Mouse (Mus musculus) right cerebral cortex, adult 2 months (tissue): Measurements from ENCODE around the gene Rarb.
A peak's percentile ranks its signal among the peaks of the same experiment; 100 is the strongest.

ENCODE experiments used
- DNase-seq, 2 experiments: peaks; one replicate each; pipeline ENCODE4 v3.0.0; 2021 to 2022; ENCODE audit warnings: low spot score in 2 of 2

Gene Rarb

DNA sequence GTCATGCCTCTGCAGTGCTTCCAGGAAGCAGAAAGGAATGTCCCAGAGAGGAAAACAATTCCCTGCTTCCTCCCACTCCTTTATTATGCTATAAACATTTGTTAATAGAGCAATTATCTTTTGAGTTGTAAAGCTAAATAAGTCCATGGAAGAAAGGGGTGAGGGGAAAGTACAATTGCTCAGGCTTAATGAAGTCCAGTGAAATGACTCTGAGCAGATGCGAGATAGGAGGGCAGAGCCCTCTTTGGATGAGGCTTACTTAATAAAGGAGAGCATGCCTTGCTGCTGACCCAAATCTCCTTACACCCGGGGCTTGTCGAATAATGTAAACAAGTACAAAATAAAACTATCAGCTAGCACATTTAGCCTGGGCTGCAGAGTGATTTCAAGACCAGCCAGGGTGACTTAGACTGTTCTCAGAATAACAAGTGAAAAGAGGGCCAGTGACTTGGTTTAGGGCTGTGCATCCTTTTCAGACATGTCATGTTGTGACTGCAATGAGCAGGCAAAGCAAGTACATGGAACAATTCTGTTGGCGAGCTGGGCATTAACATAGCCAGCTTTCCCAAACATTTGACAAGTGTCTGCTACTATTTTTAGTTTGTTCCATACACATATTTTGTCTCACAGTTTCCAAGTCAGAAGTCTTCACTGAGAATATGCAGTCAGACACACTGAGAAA, 83.5 kb downstream of the Rarb start:
- no peak for DNase-seq

DNA sequence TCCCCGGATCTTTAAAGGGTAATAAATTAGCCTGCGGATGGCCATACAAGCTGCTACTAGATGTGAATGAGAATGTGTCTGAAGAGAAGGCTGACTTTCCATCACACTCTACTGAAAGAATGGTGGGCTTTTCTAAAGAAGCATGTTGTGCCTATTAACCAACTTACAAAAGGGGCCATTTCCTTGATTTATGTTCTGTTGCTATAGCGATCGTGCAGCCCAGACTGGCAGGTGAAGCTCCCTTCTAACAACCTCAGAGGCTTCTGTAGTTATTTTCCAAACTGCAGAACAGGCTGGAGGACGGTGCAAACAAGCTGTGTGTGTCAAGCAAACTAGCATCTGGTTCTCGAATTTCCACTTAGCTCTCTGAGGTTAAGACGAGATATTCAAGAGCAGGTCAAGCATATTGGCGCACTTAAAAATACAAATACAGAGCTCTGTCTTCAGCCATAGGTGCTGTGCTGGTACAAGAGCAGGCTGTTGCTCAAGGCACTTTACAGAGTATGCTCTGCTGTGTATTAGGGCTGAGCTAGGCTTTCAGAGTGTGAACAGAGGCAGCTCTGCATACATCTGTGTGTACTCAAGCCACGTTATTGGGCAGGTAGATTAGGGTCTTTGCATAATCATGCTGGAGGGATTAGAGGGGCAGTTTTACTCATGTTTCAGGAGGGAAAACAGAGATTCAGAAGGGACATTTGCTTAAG, 85.2 kb downstream of the Rarb start:
- no peak for DNase-seq

DNA sequence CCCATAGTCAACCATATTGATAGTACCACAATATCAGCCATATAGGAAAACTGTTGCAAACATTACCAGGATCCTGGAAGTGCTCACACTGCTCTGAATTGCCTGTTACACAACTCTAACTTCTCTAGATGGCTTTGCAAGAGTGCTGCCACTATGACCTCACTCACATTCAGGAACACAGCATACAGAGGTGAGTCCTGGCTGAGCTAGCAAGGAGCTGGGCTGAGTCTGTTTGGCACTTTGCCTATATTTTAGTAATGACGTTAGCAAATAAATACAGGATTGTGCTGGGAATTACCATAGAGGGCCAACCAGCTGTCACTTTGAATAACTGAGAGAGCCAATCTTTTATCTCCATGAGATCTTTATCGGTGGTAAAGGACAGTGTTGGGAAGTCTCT, 86.9 kb downstream of the Rarb start:
- no peak for DNase-seq

DNA sequence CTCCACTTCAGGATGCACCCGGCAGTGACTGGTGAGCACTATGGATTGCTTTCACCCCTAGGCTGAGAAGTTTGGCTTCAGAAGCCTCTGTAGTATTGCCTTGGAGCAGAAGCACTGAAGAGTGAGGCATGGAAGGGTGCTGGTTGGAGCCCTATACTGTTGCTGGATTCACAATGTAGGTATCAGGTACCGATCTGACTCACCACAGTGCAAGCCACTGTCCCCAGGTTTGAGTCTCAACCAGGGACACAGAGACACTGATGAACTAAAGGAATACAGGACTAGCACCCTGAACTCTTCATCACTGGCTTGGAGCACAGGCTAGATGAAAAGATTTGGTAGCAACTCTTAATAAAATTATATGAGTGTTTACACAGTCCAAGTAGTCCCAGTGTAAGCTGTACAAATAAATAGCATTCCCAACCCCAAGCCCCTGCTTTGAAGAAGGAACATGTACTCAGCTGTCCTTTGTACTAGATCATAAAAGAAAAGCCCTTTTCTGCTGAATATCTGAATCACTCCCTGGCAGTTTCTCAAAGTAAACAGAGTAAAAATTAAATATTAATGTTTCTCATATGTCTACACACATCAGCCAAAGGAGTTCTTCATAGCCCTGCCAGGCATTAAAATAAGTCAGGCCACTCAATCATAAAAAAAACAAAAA, 90.6 kb downstream of the Rarb start:
- no peak for DNase-seq

GRCm38 (mm10) chr14:16723991-16724390, 95.0 kb downstream of the Rarb start:
- DNase-seq: no peak

DNA sequence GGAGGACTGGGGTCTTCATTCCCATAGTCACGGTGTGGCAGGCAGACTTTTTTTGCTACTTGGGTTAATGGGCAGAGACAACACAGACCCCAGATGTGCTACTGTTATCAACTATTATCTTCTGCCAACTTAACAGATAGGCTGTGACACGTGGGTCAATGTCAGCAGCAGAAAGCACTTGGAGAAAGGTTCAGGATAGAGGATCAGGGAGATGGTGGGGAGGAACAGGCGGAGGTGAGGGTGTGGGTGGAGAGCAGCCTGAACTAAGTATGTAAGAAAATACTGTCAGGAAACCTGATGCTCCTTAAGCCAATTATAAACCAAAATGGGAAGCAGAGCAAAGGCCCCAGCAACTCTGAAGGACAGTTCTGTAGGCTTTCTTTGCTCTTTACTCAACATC, 101.1 kb downstream of the Rarb start:
- no peak for DNase-seq

DNA sequence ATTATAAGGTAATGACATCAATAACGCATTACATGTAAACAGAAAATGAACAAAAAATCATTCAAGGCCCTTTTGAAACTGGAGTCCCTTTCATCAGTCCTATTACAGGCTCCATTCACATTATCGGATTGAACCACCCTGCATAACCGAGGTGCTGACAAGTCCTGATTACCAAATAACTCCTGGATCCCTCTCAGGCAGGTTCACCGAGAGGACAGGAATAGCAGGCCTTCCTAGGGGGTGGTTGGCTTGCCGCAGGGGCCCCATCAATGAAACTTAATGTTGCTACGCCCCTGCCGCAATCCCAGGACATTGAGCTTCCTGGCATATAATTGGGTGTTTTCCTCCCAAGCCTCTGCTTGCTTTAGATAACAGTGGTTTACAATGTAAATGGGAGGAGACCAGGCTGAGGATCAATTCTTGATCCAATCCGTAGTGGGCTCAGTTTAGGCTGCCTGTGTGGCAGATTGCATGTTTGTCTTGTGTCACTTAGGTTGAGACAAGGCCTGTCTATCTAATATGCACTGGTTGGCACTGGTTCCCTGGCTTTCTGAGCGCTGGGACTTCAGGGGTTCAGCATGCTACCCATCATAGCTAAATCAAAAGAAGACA, 104.5 kb downstream of the Rarb start:
- DNase-seq: no peak

GRCm38 (mm10) chr14:16713773-16714172, 105.2 kb downstream of the Rarb start:
- DNase-seq: no peak

- DNase-seq: no peak
Observed at GRCm38 (mm10) chr14:16699228-16699627, 119.7 kb downstream of the Rarb start.

GRCm38 (mm10) chr14:16695453-16696120, 123.4 kb downstream of the Rarb start:
- DNase-seq: peak; percentile 30 to 33

- DNase-seq: no peak
Observed at GRCm38 (mm10) chr14:16678335-16678734, 140.6 kb downstream of the Rarb start.

DNA sequence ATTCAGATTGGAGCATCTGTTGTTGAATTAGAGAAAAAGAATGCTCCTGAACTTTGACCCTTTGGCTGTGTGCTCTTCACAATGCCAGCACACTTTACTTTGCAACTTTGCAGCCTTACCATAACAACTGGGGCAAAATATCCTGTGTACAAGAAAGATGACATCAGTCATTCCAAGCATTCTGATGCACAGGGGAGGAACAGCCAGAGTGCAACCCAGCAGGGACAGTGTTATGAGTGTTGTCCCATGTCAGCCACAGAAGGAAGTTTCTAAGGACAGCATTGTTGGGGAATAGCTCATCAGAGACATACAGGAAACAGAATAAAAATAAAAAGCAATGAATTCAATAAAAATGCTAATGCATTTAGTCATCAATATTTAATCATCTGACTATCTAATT, 141.9 kb downstream of the Rarb start:
- no peak for DNase-seq

DNA sequence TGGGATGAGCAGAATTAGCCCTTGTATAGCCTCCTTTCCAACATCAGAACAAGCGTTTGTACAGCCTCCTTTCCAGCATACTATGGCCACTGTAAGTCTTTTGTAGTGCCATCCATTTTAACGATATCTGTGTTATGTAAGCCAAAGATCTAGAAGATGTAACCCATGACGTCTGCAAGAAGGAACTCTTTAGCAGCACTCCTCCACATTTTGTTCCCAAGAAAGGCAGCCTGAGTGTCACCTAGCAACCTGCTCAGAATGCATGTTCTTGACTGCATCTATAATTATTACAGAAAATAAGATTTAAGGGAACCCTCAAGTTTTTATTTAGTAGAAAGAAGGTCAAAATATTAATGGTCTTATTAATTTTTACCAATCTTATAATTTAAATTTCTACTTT, 148.4 kb downstream of the Rarb start:
- peak; percentile 19 to 29 for DNase-seq

DNA sequence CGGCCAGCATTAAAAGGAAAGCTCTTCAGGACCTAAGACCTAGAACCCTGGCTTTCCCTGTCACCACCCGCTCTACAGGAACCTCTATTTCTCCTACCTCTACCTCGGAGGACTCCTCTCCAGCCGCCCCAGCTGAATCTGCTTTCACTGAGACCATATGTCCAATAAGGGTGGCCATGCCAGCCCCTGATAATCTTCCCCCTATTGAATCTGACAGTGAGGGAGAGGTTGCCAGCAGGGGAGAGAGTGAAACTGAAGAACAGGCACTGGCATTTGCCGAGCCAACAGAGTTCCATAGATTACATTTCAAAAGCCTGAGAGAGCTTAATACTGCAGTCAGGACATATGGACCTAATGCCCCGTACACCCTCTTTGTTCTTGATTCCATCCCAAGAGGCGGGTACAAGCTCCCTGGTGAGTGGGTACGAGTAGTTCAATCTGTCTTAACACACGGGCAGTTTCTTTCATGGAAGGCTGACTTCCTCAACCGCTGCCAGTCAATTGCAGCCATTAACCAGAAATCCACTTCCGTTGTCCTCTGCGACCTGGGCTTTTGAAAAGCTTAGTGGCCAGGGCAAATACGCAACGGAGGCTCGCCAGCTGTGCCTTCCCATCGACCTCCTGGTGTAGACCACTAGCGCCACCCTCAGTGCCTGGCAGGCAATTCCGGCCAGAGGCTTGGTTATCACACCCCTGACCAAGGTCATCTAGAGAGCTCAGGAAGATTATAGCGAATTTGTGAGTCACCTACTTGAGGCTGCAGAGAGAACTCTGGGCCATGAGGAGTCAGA, 179.6 kb downstream of the Rarb start:
- no peak for DNase-seq

GRCm38 (mm10) chr14:16613975-16614374, 205.0 kb downstream of the Rarb start:
- DNase-seq: no peak

- peak in 1 of 2 experiments; percentile 2 for DNase-seq
Observed at GRCm38 (mm10) chr14:16605480-16605879, 213.5 kb downstream of the Rarb start.

GRCm38 (mm10) chr14:16604469-16605064, 214.4 kb downstream of the Rarb start:
- no peak for DNase-seq

- DNase-seq: no peak
Observed at GRCm38 (mm10) chr14:16603040-16603590, 215.8 kb downstream of the Rarb start.

GRCm38 (mm10) chr14:16599224-16599623, 219.7 kb downstream of the Rarb start:
- DNase-seq: peak; percentile 52 to 53

DNA sequence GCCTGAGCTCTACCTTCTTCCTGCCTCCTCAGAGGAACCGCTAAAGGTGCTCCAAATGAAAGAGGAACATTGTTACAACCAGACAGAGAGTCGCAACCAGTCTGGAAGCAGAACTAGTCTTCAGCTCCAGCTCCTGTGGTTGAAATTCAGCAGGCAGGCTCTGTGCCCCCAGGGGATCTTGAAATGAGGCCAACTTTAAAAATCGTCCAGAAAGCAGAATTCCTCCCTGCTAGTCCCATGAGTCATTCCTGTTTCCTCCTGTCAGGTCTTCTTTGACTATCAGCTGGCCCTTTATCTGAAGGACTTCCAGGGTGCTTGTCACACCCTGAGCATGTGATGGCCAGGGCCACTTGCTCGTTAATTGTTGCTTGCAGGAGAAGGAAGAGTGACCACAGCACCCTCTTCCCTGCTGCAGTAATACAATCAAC, 220.9 kb downstream of the Rarb start:
- peak in 1 of 2 experiments; percentile 8 for DNase-seq
